Mouse (Mus musculus): ENCODE results near the gene Igfals. TPM values are rescaled to one million over a fixed set of nuclear protein-coding genes. Genes with fewer than 3 reads are reported as not detected.

Gene Igfals
- polyA plus RNA-seq, 1 experiment: 50.6 TPM

GRCm38 (mm10) chr17:24903767-24904166 lies 38.0 kb downstream of the Igfals start:
- TF ChIP-seq POLR2A (IDR thresholded peaks at IDR 0.05; ENCODE audit: low read depth, low read length): no peak
- TF ChIP-seq CTCF (conservative IDR thresholded peaks at IDR 0.05; ENCODE audit: insufficient read depth, insufficient read length, low read depth, low read length): no peak
- no peaks in the 10 kb centered on the region for H3K27me3 ChIP-seq (replicated peaks; ENCODE audit: control insufficient read depth, insufficient read depth, low read length)
- DNase-seq: no peak
- H3K4me3 ChIP-seq (ENCODE audit: insufficient read depth, low read depth, low read length): no peak overlapping the region
- WGBS: 90% methylated on average over 9 of the region's 9 CpGs
- no peak overlapping the region for H3K27ac ChIP-seq (ENCODE audit: insufficient read depth, low read depth, low read length)
- H3K36me3 ChIP-seq (ENCODE audit: control insufficient read depth, insufficient read depth, low read length): peaks cover 4% of the 10 kb centered on the region
- no peaks in the 10 kb centered on the region for H3K4me1 ChIP-seq (ENCODE audit: control insufficient read depth, insufficient read depth, low read length)

GRCm38 (mm10) chr17:24907591-24907990 lies 41.8 kb downstream of the Igfals start:
- Histone ChIP-seq H3K27me3 (replicated peaks; ENCODE audit: control insufficient read depth, insufficient read depth, low read length) (no peaks in the 10 kb centered on the region), H3K36me3 (ENCODE audit: control insufficient read depth, insufficient read depth, low read length) (peaks cover 2% of the 10 kb centered on the region), H3K27ac (ENCODE audit: insufficient read depth, low read depth, low read length) (no peak overlapping the region), H3K4me3 (ENCODE audit: insufficient read depth, low read depth, low read length) (no peak overlapping the region), H3K4me1 (ENCODE audit: control insufficient read depth, insufficient read depth, low read length) (no peaks in the 10 kb centered on the region)
- no peak for DNase-seq
- no peak for TF ChIP-seq POLR2A (IDR thresholded peaks at IDR 0.05; ENCODE audit: low read depth, low read length)
- no peak for TF ChIP-seq CTCF (conservative IDR thresholded peaks at IDR 0.05; ENCODE audit: insufficient read depth, insufficient read length, low read depth, low read length)
- WGBS: 84% methylated on average over 2 of the region's 2 CpGs

- Histone ChIP-seq H3K4me3 (ENCODE audit: insufficient read depth, low read depth, low read length) (no peak overlapping the region), H3K4me1 (ENCODE audit: control insufficient read depth, insufficient read depth, low read length) (no peaks in the 10 kb centered on the region), H3K36me3 (ENCODE audit: control insufficient read depth, insufficient read depth, low read length) (no peaks in the 10 kb centered on the region; the same call in none of the 2 replicates), H3K27ac (ENCODE audit: insufficient read depth, low read depth, low read length) (no peak overlapping the region), H3K27me3 (replicated peaks; ENCODE audit: control insufficient read depth, insufficient read depth, low read length) (no peaks in the 10 kb centered on the region)
- TF ChIP-seq POLR2A (IDR thresholded peaks at IDR 0.05; ENCODE audit: low read depth, low read length) (no peak), CTCF (conservative IDR thresholded peaks at IDR 0.05; ENCODE audit: insufficient read depth, insufficient read length, low read depth, low read length) (no peak)
- no peak for DNase-seq
Observed at GRCm38 (mm10) chr17:24913984-24914383, 48.2 kb downstream of the Igfals start.

- Histone ChIP-seq H3K36me3 (ENCODE audit: control insufficient read depth, insufficient read depth, low read length) (peaks cover 3% of the 10 kb centered on the region), H3K4me3 (ENCODE audit: insufficient read depth, low read depth, low read length) (no peak overlapping the region), H3K27ac (ENCODE audit: insufficient read depth, low read depth, low read length) (no peak overlapping the region), H3K27me3 (replicated peaks; ENCODE audit: control insufficient read depth, insufficient read depth, low read length) (no peaks in the 10 kb centered on the region), H3K4me1 (ENCODE audit: control insufficient read depth, insufficient read depth, low read length) (no peaks in the 10 kb centered on the region)
- WGBS: 89% methylated on average over 1 of the region's 1 CpGs
- DNase-seq: no peak
- no peak for TF ChIP-seq POLR2A (IDR thresholded peaks at IDR 0.05; ENCODE audit: low read depth, low read length)
- TF ChIP-seq CTCF (conservative IDR thresholded peaks at IDR 0.05; ENCODE audit: insufficient read depth, insufficient read length, low read depth, low read length): no peak
Observed at GRCm38 (mm10) chr17:24923246-24923645, 57.4 kb downstream of the Igfals start.

- Histone ChIP-seq H3K36me3 (ENCODE audit: control insufficient read depth, insufficient read depth, low read length) (peaks cover 3% of the 10 kb centered on the region), H3K4me1 (ENCODE audit: control insufficient read depth, insufficient read depth, low read length) (peaks cover 8% of the 10 kb centered on the region; the same call in 1 of the 2 replicates)
- 57% methylated on average over 1 of the region's 1 CpGs for WGBS
Observed at GRCm38 (mm10) chr17:24929506-24929905, 63.7 kb downstream of the Igfals start.

More at GRCm38 (mm10) chr17:24929506-24929905, 63.7 kb downstream of the Igfals start:
- Histone ChIP-seq H3K4me3 (ENCODE audit: insufficient read depth, low read depth, low read length) (no peak overlapping the region), H3K27me3 (replicated peaks; ENCODE audit: control insufficient read depth, insufficient read depth, low read length) (no peaks in the 10 kb centered on the region), H3K27ac (ENCODE audit: insufficient read depth, low read depth, low read length) (no peak overlapping the region)
- TF ChIP-seq CTCF (conservative IDR thresholded peaks at IDR 0.05; ENCODE audit: insufficient read depth, insufficient read length, low read depth, low read length): no peak
- no peak for TF ChIP-seq POLR2A (IDR thresholded peaks at IDR 0.05; ENCODE audit: low read depth, low read length)
- no peak for DNase-seq

Other genes with a start within 250 kb of the Igfals start
- 152 and 174 TPM in 2 replicates for gene Tsc2, start 233.4 kb upstream of the Igfals start, polyA plus RNA-seq (2012; rRNA removed)
- 13.6 and 15.8 TPM in 2 replicates for gene Nthl1, start 233.3 kb upstream of the Igfals start, polyA plus RNA-seq (2012; rRNA removed)
- 111 and 123 TPM in 2 replicates for gene Slc9a3r2, start 215.7 kb upstream of the Igfals start, polyA plus RNA-seq (2012; rRNA removed)
- gene Npw, start 207.5 kb upstream of the Igfals start, polyA plus RNA-seq (2012; rRNA removed): not detected in 2 replicates
- 44.3 and 57.6 TPM in 2 replicates for gene Zfp598, start 196.3 kb upstream of the Igfals start, polyA plus RNA-seq (2012; rRNA removed)
- gene Syngr3, start 176.0 kb upstream of the Igfals start, polyA plus RNA-seq (2012; rRNA removed): 1.5 and 2.2 TPM in 2 replicates
- 29.8 and 34.7 TPM in 2 replicates for gene Gfer, start 169.8 kb upstream of the Igfals start, polyA plus RNA-seq (2012; rRNA removed)
- gene Noxo1, start 169.8 kb upstream of the Igfals start, polyA plus RNA-seq (2012; rRNA removed): 5.6 and 7.1 TPM in 2 replicates
- 48.6 and 49.4 TPM in 2 replicates for gene Tbl3, start 158.3 kb upstream of the Igfals start, polyA plus RNA-seq (2012; rRNA removed)
- 0.16 and 0.91 TPM in 2 replicates for gene Rnf151, start 147.9 kb upstream of the Igfals start, polyA plus RNA-seq (2012; rRNA removed)
- gene Rps2, start 147.9 kb upstream of the Igfals start, polyA plus RNA-seq (2012; rRNA removed): 2,444 and 2,611 TPM in 2 replicates
- gene Ndufb10, start 141.5 kb upstream of the Igfals start, polyA plus RNA-seq (2012; rRNA removed): 626 and 656 TPM in 2 replicates
- 0.38 and 4.7 TPM in 2 replicates for gene Rpl3l, start 138.2 kb upstream of the Igfals start, polyA plus RNA-seq (2012; rRNA removed)
- gene Msrb1, start 129.4 kb upstream of the Igfals start, polyA plus RNA-seq (2012; rRNA removed): 169 and 209 TPM in 2 replicates
- 7.4 and 11.9 TPM in 2 replicates for gene Hs3st6, start 113.0 kb upstream of the Igfals start, polyA plus RNA-seq (2012; rRNA removed)
- gene Meiob, start 61.7 kb upstream of the Igfals start, polyA plus RNA-seq (2012; rRNA removed): not detected in 2 replicates
- gene Hagh, start 25.9 kb upstream of the Igfals start, polyA plus RNA-seq (2012; rRNA removed): 636 and 727 TPM in 2 replicates
- 103 and 123 TPM in 2 replicates for gene Fahd1, start 15.6 kb upstream of the Igfals start, polyA plus RNA-seq (2012; rRNA removed)
- gene Nubp2, start 20.4 kb downstream of the Igfals start, polyA plus RNA-seq (2012; rRNA removed): 37.2 and 38.4 TPM in 2 replicates
- 55.5 and 69.0 TPM in 2 replicates for gene Spsb3, start 20.6 kb downstream of the Igfals start, polyA plus RNA-seq (2012; rRNA removed)
- 32.2 and 40.7 TPM in 2 replicates for gene Eme2, start 29.1 kb downstream of the Igfals start, polyA plus RNA-seq (2012; rRNA removed)
- 162 and 199 TPM in 2 replicates for gene Mrps34, start 29.1 kb downstream of the Igfals start, polyA plus RNA-seq (2012; rRNA removed)
- 112 and 115 TPM in 2 replicates for gene Nme3, start 30.5 kb downstream of the Igfals start, polyA plus RNA-seq (2012; rRNA removed)
- 58.1 and 69.1 TPM in 2 replicates for gene Mapk8ip3, start 71.0 kb downstream of the Igfals start, polyA plus RNA-seq (2012; rRNA removed)
- 23.8 and 31.0 TPM in 2 replicates for gene Jpt2, start 94.7 kb downstream of the Igfals start, polyA plus RNA-seq (2012; rRNA removed)
- gene Cramp1l, start 149.8 kb downstream of the Igfals start, polyA plus RNA-seq (2012; rRNA removed): 11.9 and 13.3 TPM in 2 replicates
- gene Ift140, start 150.1 kb downstream of the Igfals start, polyA plus RNA-seq (2012; rRNA removed): 10.1 and 10.6 TPM in 2 replicates
- 93.4 and 100 TPM in 2 replicates for gene Tmem204, start 217.6 kb downstream of the Igfals start, polyA plus RNA-seq (2012; rRNA removed)
- gene Telo2, start 250.0 kb downstream of the Igfals start, polyA plus RNA-seq (2012; rRNA removed): 11.6 and 13.3 TPM in 2 replicates